Mouse (Mus musculus) brain, adult 10 weeks (tissue): ENCODE measurements around the gene Speer4a. TPM values are rescaled to one million over a fixed set of nuclear protein-coding genes. Genes with fewer than 3 reads are reported as not detected.

Source experiments
- polyA plus RNA-seq: library from polyadenylated mRNA; stranded (reverse); fragments of 350-450 nt; fragmentation: Illumina TruSeq; extraction: RNeasy Lipid Tissue Mini Kit (QIAGEN cat#74804); gene quantifications from one replicate; pipeline ENCODE4 v1.2.3, GENCODE M21; 2015; ENCODE audit warnings: low read depth, low replicate concordance

Gene Speer4a
- polyA plus RNA-seq = not detected

DNA sequence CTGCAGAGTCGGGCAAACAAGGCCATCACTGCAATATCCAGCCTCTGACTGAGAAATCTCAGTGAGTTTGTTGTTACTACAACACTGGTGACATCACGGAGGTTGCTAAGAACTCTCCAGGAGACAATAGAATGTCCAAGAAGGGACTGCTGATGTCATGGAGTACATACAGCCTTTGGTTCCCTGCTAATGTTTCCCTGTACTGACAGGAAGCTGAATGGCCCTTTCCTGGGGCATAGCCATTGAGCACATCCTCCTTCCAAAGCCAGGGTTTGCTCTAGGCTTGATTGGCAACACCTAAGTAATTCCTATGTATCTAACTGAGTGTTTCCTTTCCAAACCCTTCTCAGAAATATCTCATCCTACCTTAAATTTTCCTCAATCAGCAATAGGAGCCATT is at the start of gene Speer4a:
Gene Speer4a, minus strand, starts transcription at position 101 of the 400 bp plus-strand sequence.

DNA sequence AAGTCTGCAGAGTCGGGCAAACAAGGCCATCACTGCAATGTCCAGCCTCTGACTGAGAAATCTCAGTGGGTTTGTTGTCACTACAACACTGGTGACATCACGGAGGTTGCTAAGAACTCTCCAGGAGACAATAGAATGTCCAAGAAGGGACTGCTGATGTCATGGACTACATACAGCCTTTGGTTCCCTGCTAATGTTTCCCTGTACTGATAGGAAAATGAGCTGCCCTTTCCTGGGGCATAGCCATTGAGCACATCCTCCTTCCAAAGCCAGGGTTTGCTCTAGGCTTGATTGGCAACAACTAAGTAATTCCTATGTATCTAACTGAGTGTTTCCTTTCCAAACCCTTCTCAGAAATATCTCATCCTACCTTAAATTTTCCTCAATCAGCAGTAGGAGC is 19.1 kb upstream of the Speer4a start, which contains the start of gene Gm7347:
Gene Gm7347, minus strand, starts transcription at position 101 of the 400 bp plus-strand sequence.

DNA sequence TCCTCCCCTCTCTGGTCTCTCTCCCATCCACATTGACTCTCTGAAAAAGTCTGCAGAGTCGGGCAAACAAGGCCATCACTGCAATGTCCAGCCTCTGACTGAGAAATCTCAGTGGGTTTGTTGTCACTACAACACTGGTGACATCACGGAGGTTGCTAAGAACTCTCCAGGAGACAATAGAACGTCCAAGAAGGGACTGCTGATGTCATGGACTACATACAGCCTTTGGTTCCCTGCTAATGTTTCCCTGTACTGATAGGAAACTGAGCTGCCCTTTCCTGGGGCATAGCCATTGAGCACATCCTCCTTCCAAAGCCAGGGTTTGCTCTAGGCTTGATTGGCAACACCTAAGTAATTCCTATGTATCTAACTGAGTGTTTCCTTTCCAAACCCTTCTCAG is 16.5 kb downstream of the Speer4a start, which contains the start of gene Gm5862:
Gene Gm5862, minus strand, starts transcription at position 101 of the 400 bp plus-strand sequence.

DNA sequence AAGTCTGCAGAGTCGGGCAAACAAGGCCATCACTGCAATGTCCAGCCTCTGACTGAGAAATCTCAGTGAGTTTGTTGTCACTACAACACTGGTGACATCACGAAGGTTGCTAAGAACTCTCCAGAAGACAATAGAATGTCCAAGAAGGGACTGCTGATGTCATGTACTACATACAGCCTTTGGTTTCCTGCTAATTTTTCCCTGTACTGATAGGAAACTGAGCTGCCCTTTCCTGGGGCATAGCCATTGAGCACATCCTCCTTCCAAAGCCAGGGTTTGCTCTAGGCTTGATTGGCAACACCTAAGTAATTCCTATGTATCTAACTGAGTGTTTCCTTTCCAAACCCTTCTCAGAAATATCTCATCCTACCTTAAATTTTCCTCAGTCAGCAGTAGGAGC is 34.7 kb downstream of the Speer4a start, which contains the start of gene Gm1979:
Gene Gm1979, minus strand, starts transcription at position 101 of the 400 bp plus-strand sequence.

DNA sequence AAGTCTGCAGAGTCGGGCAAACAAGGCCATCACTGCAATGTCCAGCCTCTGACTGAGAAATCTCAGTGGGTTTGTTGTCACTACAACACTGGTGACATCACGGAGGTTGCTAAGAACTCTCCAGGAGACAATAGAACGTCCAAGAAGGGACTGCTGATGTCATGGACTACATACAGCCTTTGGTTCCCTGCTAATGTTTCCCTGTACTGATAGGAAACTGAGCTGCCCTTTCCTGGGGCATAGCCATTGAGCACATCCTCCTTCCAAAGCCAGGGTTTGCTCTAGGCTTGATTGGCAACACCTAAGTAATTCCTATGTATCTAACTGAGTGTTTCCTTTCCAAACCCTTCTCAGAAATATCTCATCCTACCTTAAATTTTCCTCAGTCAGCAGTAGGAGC is 50.8 kb downstream of the Speer4a start, which contains the start of gene Gm21698:
Gene Gm21698, minus strand, starts transcription at position 101 of the 400 bp plus-strand sequence.

Other genes starting within 250 kb of the Speer4a start
- not detected for gene Gm21663, start 97.2 kb downstream of the Speer4a start, polyA plus RNA-seq
- gene Gm21671, start 85.1 kb downstream of the Speer4a start, polyA plus RNA-seq = not detected
- gene Gm21680, start 66.9 kb downstream of the Speer4a start, polyA plus RNA-seq = not detected
- gene Gm21698, start 50.9 kb downstream of the Speer4a start, polyA plus RNA-seq = not detected
- gene Gm1979, start 34.8 kb downstream of the Speer4a start, polyA plus RNA-seq = not detected
- not detected for gene Gm5862, start 16.6 kb downstream of the Speer4a start, polyA plus RNA-seq
- gene Gm7347, start 19.0 kb upstream of the Speer4a start, polyA plus RNA-seq = not detected
- gene Gm10471, start 49.7 kb upstream of the Speer4a start, polyA plus RNA-seq = not detected
- not detected for gene 5031410I06Rik, start 65.8 kb upstream of the Speer4a start, polyA plus RNA-seq
- not detected for gene Gm10220, start 81.9 kb upstream of the Speer4a start, polyA plus RNA-seq
- gene Gm7361, start 218.1 kb upstream of the Speer4a start, polyA plus RNA-seq = 0.48 TPM